In genomic region chr13:35717658-35718057, GRCm38 (mm10) we compare ENCODE assay signal across 28 mouse cellular contexts.
"Had no signal": no experiment of that assay in that cellular context is flagged by ENCODE, and none has a peak within 500 bp of the region (broad histone marks: within the 10 kb centered on the region; RNA-seq: fewer than 3 reads in every experiment).

No protein-coding gene starts in this region.

- H3K27ac ChIP-seq: embryonic facial prominence, embryonic 10.5 days; embryonic facial prominence, embryonic 12.5 days; embryonic facial prominence, embryonic 13.5 days; embryonic facial prominence, embryonic 15.5 days; forebrain, embryonic 10.5 days; forebrain, embryonic 12.5 days; forebrain, embryonic 13.5 days; forebrain, embryonic 15.5 days; gastrocnemius, adult 2 months; heart, adult 2 months had no signal

- DNase-seq: cerebellum, adult 2 months; cerebellum, adult 8-10 months; cerebellum, adult 9-10 months; cerebellum, adult 9-11 months; cerebellum, postnatal 10 days; cerebellum, postnatal 14 days; cerebellum, postnatal 25 days; cerebellum, postnatal 36 days; embryo, embryonic 11 days; forebrain, postnatal 0 days; gastrocnemius, adult 2 months; gastrocnemius, postnatal 10 days; gastrocnemius, postnatal 14 days; gastrocnemius, postnatal 25 days; gastrocnemius, postnatal 36 days; heart, adult 18-20 months; heart, adult 2 months had no signal

- H3K9me3 ChIP-seq: embryonic facial prominence, embryonic 10.5 days; embryonic facial prominence, embryonic 12.5 days; embryonic facial prominence, embryonic 13.5 days; embryonic facial prominence, embryonic 15.5 days; forebrain, embryonic 10.5 days; forebrain, embryonic 12.5 days; forebrain, embryonic 13.5 days; forebrain, embryonic 15.5 days had no signal

- H3K36me3 ChIP-seq: embryonic facial prominence, embryonic 10.5 days; embryonic facial prominence, embryonic 12.5 days; embryonic facial prominence, embryonic 13.5 days; embryonic facial prominence, embryonic 15.5 days; forebrain, embryonic 10.5 days; forebrain, embryonic 12.5 days; forebrain, embryonic 15.5 days had no signal

- ATAC-seq: forebrain, embryonic 13.5 days; forebrain, embryonic 14.5 days; forebrain, embryonic 15.5 days; forebrain, embryonic 16.5 days; forebrain, postnatal 0 days had no signal

- H3K27me3 ChIP-seq: embryonic facial prominence, embryonic 12.5 days; embryonic facial prominence, embryonic 13.5 days; embryonic facial prominence, embryonic 15.5 days; forebrain, embryonic 12.5 days; forebrain, embryonic 13.5 days; forebrain, embryonic 15.5 days had no signal

- H3K9ac ChIP-seq: embryonic facial prominence, embryonic 12.5 days; embryonic facial prominence, embryonic 13.5 days; embryonic facial prominence, embryonic 15.5 days; forebrain, embryonic 12.5 days; forebrain, embryonic 13.5 days; forebrain, embryonic 15.5 days; forebrain, postnatal 0 days had no signal

- H3K4me1 ChIP-seq: embryonic facial prominence, embryonic 10.5 days; embryonic facial prominence, embryonic 12.5 days; embryonic facial prominence, embryonic 13.5 days; embryonic facial prominence, embryonic 15.5 days; forebrain, embryonic 10.5 days; forebrain, embryonic 12.5 days; forebrain, embryonic 13.5 days; forebrain, embryonic 15.5 days had no signal

- H3K4me3 ChIP-seq: embryonic facial prominence, embryonic 10.5 days; embryonic facial prominence, embryonic 12.5 days; embryonic facial prominence, embryonic 13.5 days; embryonic facial prominence, embryonic 15.5 days; erythroblast, embryonic 14.5 days; forebrain, embryonic 10.5 days; forebrain, embryonic 12.5 days; forebrain, embryonic 13.5 days; forebrain, embryonic 15.5 days; gastrocnemius, adult 2 months; heart, adult 2 months had no signal

- H3K4me2 ChIP-seq: embryonic facial prominence, embryonic 12.5 days; embryonic facial prominence, embryonic 13.5 days; embryonic facial prominence, embryonic 15.5 days; forebrain, embryonic 12.5 days; forebrain, embryonic 13.5 days; forebrain, embryonic 15.5 days had no signal
